Mouse (Mus musculus): ENCODE measurements around the gene Fam83b.

The Fam83b gene

DNA sequence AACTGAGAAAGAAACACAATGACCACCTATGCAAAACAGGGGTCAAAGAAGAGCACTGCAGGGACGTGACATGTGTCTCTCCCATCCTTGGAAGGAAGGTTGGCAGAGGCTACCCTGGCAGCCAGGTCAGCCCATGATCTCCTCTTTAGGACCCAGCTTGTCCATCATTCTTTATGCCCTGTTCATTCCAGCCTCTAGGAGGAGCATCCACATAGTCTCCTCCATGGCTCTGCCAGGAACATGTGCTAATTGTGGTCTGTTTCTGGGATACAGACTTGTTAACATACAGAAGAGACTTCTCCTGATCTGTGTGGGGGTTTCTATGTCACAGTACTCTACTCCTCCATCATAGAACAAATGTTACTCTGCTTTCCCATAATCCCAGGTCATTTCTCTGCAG is 48.3 kb downstream of the Fam83b start:
- DNase-seq = no peak

- DNase-seq = no peak
Observed at GRCm38 (mm10) chr9:76505650-76506049, 61.3 kb downstream of the Fam83b start.

DNA sequence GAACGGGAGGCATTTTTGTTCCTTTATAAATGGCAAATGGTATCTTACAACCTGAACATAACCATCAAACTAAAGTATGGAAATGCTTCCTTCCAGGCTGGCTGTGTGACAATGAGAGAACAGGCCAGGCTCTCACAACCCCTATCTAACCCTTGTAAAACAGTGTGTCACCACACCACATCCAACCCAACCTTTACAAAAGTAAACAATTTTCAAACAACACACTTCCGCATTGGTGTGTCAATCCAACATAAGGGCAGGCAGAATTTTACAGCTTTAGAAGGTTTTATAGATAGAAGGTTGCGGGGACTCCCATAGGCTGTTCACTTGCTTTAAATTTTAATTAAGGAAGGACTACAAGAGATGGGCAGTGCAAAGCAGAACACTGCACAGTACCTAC is 77.2 kb downstream of the Fam83b start:
- DNase-seq = no peak

GRCm38 (mm10) chr9:76480088-76480487 is 86.8 kb downstream of the Fam83b start:
- DNase-seq = no peak

- DNase-seq = no peak
Observed at GRCm38 (mm10) chr9:76469500-76469899, 97.4 kb downstream of the Fam83b start.

- DNase-seq = no peak
Observed at GRCm38 (mm10) chr9:76461547-76461946, 105.4 kb downstream of the Fam83b start.

- no peak for DNase-seq
Observed at GRCm38 (mm10) chr9:76455703-76456102, 111.2 kb downstream of the Fam83b start.
